24 mouse cellular contexts compared by ENCODE assay signal in the genomic region with DNA sequence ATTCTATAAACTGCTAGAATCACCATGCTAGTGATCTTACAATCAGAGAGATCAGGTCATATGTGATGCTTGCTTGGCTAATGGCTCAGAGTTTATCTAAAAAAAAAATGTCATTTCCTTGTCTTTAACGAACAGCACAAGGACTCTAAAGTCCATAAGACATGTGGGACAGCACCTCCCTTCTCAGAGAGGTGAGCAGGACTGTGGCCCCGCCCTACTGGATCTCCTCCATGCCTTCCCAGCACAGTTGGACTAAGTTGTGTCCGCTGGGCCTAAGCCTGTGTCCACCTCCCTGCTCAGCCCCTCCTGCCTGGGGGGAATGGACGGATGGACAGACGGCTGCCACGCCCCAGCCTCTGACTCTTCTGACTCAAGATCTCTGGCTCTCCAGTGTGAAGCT.
"Had no signal": no experiment of that assay in that cellular context is flagged by ENCODE, and none has a peak within 500 bp of the region (broad histone marks: within the 10 kb centered on the region; RNA-seq: fewer than 3 reads in every experiment).

No protein-coding gene starts in this region.

- H3K4me3 ChIP-seq: gastrocnemius, adult 2 months; heart, embryonic 10.5 days; heart, embryonic 12.5 days; hindbrain, embryonic 10.5 days; hindbrain, embryonic 13.5 days; hindbrain, embryonic 15.5 days; limb, embryonic 13.5 days; limb, embryonic 15.5 days; liver, embryonic 12.5 days had no signal

- H3K4me2 ChIP-seq: heart, embryonic 12.5 days; hindbrain, embryonic 13.5 days; hindbrain, embryonic 15.5 days; limb, embryonic 13.5 days; limb, embryonic 15.5 days; liver, embryonic 12.5 days had no signal

- H3K27me3 ChIP-seq: heart, embryonic 12.5 days; hindbrain, embryonic 13.5 days; hindbrain, embryonic 15.5 days; limb, embryonic 13.5 days; limb, embryonic 15.5 days; liver, embryonic 12.5 days had no signal

- H3K9me3 ChIP-seq: heart, embryonic 10.5 days; heart, embryonic 12.5 days; hindbrain, embryonic 10.5 days; hindbrain, embryonic 13.5 days; hindbrain, embryonic 15.5 days; limb, embryonic 13.5 days; limb, embryonic 15.5 days; liver, embryonic 12.5 days had no signal

- H3K4me1 ChIP-seq: heart, embryonic 10.5 days; heart, embryonic 12.5 days; hindbrain, embryonic 10.5 days; hindbrain, embryonic 13.5 days; hindbrain, embryonic 15.5 days; limb, embryonic 13.5 days; limb, embryonic 15.5 days had no signal

- H3K9ac ChIP-seq: heart, embryonic 12.5 days; hindbrain, embryonic 13.5 days; hindbrain, embryonic 15.5 days; limb, embryonic 13.5 days; limb, embryonic 15.5 days; liver, embryonic 12.5 days; liver, embryonic 14.5 days had no signal

- ATAC-seq: hindbrain, postnatal 0 days; liver, embryonic 12.5 days had no signal

- H3K27ac ChIP-seq: gastrocnemius, adult 2 months; heart, embryonic 10.5 days; hindbrain, embryonic 10.5 days; hindbrain, embryonic 13.5 days; hindbrain, embryonic 15.5 days; hindbrain, postnatal 0 days; limb, embryonic 13.5 days; limb, embryonic 15.5 days; liver, embryonic 12.5 days; liver, embryonic 14.5 days had no signal

- DNase-seq: gastrocnemius, adult 2 months; gastrocnemius, postnatal 10 days; gastrocnemius, postnatal 25 days; heart, adult 18-20 months; heart, postnatal 10 days; heart, postnatal 4 days; kidney, adult 18-20 months; kidney, adult 8-10 months; kidney, postnatal 10 days; kidney, postnatal 25 days; kidney, postnatal 4 days; layer of hippocampus, adult 9-11 months; layer of hippocampus, postnatal 36 days; left cerebral cortex, postnatal 4 days had no signal
